Mouse (Mus musculus) right cerebral cortex, adult 18-20 months (tissue): ENCODE results near the gene Gm4881.

Experiments used
- DNase-seq: peaks from one replicate; pipeline ENCODE4 v3.0.0; 2022; ENCODE audit warnings: mixed read lengths

Gm4881 gene

DNA sequence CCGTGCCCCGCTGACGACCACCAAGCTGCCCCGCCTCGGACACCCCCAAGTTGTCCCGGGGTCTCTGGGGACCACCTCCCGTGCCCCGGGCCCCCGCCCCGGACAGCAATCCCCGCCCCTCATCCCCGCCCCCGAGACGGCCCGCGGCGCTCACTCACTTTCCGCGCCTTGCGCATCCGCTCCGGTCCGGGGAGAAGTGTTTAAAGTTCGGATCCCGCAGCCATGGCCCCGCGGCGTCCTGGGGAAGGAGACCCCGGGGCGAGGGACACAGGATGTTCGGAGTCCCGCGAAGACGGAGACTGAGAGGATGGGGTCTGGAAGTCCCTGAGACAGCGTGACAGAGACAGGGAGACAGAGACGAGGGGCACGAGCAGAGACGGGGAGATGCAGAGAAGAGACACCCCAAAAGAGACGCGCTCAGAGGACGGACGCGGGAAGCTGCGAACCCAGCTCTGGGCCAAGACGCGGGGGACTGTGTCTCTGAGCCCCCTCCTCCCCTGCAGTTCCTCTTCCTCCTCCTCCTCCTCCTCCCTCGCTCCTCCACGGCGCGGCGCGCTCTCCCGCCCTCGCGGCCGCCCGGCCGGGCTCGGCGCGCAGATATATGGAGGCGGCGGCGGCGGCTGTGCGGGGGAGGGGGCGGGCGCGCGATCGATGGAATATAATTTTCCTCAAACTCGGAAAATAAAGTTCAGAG is at the start of gene Gm4881:
TSS of gene Gm4881 (minus strand) at position 238 of the 694 bp plus-strand sequence.
- no peak for DNase-seq

DNA sequence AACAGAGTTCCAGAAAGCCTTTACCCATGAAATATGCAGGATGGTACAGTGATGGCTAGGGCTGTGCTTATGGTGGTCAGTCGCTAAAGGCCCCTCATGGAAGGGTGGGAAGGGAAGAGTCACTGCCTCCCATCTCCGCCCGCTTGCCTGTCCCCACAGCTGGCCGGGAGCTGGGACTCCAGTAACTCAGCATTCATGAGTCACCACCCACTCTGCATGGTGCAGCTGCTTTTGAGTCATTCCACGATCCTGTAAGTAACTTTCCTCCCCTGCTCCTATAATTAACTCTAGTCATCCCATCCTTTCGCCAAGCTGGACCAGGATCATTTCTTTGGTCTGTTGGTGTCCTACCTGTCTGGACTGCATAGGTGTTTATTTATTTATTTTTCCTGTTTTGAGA is 48.8 kb upstream of the Gm4881 start:
- peak; percentile 84 for DNase-seq

DNA sequence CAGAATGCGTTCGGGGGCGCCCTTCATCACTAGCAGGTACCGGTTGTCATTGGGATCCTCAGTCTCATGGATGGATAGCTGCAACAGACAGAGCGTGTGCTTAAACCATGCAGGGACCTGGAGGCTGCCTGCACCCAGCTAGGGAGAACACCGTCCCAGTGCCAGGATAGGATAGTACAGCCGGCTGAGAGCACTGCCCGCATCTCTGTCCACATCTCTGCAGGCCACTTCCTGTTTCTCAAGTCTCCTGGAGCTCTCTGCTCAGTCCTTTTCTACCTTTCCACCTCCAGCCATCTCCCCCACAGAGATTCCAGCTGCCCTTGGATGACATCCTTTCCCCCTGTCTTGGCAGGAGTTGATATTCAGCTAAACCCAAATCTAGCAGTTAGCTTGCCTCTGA is 46.2 kb upstream of the Gm4881 start:
- DNase-seq: no peak

DNA sequence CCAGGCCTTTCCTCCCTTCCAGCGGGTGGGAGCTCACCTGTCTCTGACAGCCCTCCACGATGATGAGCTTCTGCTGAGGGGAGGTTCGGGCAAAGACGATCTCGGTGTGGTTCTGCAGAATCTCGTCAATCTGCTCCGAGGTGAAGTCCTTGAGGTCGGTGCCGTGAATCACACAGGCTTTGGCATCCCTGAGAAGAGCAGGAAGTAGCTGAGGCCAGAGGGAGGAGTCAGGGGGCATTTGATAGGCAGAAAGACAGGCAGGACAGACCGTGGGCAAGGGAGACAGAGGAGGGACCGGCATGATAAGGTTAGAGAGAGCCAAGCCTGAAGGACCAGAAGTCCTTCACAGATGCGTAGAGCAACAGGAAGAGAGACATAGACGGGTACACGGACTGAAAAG is 43.6 kb upstream of the Gm4881 start:
- no peak for DNase-seq

DNA sequence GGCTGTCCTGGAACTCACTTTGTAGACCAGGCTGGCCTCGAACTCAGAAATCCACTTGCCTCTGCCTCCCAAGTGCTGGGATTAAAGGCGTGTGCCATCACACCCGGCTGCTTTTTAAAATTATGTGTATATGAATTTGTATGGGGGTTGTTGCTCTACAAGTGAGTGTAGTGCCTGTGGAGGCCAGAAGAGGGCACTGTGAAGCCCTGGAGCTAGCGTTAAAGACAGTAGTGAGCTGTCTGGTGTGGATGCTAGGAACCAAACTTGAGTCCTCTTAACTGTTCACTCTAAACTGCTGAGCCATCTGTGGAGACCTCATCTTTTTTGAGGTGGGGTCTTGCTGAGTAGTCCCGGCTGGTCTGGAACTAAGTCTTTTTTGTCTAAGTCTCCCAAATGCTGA is 41.5 kb upstream of the Gm4881 start:
- no peak for DNase-seq

DNA sequence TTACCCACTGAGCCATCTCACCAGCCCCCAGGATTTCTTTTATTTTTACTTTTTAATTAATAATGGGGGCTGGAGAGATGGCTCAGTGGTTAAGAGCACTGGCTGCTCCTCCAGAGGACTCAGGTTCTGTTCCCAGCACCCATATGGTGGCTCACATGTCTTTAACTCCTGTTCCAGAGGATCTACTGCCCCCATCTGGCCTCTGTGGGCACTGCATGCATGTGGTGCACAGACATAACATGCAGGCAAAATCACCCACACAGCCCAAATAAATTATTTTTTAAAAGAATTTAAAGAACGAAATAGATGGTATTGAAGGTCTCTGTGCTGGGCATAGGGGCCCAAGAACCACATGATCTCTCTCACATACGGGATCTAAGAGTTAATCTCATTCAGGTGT is 40.0 kb upstream of the Gm4881 start:
- no peak for DNase-seq

DNA sequence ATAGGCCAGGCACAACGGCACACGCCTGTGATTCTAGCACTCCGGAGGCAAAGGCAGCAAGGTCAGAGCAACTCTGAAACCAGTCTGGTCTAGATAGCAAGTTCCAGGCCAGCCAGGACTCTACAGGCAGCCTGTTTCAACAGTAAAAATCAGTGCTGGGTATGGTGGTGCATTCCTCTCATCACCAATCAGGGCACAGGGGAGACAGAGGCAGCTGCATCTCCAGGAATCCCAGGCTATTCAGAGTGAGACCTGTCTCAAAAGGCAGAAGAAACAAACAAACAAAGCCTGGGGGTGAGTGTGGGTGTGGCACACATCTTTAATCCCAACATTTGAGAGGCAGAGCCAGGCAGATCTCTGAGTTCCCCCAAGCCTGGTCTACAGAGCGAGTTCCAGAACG is 39.1 kb upstream of the Gm4881 start:
- DNase-seq: no peak

DNA sequence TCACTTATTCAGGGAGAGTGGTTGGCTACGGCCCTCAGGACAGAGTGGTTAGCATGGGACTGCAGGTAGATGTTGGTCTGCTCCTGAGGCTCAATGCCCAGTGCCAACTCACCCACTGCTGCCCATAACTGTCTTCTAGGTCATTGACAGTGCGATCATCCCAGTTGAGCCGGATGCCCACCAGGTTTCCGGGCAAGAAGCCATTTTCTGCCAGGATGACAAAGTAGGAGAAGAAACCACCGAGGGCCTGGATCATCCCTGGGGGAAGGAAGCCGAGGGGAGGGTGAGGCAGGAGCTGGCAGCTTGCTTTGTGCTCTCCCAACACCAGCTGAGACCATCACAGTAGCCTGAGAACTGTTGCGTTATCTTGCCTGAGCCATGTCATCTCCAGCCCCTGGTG is 36.1 kb upstream of the Gm4881 start:
- DNase-seq: no peak

DNA sequence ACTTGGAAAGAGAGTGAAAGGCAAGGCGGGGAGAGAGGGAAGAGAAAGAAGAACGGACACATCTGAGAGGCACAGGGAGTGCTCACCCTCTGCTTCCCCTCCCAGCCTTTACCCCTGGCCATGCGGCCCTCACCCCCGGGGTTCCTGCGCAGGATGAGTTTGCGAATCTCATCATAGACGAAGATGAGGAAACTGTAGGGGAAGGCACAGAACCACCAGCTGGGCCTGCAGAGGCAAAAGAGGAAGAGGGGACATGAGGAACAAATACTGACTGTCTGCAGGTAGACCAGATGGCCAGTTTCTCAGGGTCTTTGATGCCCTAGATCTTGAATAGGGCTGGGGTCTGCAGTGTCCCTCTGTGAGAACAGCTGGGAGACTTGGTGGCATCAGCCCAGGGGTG is 34.5 kb upstream of the Gm4881 start:
- no peak for DNase-seq

DNA sequence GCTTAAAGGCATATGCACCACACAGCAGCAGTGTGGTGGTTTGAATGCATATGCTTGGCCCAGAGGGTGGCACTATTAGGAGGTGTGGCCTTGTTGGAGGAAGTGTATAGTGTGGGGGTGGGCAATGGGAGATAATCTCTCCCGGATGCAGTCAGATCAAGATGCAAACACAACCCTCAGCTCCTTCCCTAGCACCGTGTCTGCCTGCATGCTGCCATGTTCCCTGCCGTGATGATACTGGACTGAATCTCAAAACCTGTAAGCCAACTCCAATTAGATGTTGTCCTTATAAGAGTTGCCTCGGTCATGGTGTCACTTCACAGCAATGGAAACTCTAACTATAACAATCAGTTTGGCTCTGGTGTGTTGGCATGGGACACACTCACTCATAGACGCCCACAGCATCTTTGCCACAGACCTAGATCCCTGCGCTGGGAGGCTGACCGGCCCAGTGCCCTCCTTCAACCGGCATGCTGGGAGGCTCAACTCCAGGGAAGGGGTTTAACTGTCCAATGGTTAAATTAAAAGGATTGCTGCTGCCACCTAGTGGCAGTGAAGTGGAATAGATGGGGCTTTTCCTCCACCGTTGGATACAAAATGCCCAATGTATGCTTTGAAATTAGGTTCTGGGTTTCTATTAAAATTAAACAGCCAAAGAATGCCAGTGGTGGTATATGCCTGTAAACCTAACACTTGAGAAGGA is 30.8 kb upstream of the Gm4881 start:
- no peak for DNase-seq

DNA sequence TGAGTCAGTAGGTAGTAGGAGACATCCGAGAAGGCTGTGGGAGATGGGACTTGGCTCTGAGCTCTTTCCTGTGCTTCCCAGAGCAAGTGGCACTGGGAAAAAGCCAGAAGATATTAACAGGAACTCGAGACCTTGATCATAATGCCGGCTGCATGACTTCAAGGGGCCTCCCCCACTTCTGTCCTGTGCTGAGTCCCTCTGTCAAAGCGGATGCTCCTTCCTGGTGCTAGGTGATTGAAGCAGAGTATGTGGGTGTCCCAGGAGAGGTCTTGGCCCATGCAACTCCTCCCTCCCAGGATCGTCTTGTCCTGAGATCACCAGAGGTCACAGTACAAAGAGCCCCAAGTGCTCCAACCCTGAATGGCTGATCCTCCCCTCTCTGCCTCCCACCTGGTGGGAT is 29.6 kb upstream of the Gm4881 start:
- no peak for DNase-seq

DNA sequence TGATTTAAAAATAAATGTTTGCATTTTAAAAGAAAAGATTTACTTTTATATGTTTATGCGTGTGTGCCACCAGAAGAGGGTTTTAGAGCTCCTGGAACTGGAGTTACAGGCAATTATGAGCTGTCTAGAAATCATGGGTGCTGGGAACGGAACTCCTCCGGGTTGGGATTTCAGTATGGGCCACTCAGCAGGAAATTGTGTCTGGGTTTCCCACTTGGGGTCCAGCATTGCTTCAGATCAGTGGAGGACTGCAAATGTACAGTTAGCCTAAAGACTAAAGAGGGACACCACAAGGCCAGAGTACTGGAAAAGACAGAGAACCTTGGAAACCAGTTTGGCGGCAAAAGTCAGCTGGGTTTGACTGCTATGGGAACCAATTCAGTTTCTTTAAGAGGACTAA is 28.9 kb upstream of the Gm4881 start:
- no peak for DNase-seq

DNA sequence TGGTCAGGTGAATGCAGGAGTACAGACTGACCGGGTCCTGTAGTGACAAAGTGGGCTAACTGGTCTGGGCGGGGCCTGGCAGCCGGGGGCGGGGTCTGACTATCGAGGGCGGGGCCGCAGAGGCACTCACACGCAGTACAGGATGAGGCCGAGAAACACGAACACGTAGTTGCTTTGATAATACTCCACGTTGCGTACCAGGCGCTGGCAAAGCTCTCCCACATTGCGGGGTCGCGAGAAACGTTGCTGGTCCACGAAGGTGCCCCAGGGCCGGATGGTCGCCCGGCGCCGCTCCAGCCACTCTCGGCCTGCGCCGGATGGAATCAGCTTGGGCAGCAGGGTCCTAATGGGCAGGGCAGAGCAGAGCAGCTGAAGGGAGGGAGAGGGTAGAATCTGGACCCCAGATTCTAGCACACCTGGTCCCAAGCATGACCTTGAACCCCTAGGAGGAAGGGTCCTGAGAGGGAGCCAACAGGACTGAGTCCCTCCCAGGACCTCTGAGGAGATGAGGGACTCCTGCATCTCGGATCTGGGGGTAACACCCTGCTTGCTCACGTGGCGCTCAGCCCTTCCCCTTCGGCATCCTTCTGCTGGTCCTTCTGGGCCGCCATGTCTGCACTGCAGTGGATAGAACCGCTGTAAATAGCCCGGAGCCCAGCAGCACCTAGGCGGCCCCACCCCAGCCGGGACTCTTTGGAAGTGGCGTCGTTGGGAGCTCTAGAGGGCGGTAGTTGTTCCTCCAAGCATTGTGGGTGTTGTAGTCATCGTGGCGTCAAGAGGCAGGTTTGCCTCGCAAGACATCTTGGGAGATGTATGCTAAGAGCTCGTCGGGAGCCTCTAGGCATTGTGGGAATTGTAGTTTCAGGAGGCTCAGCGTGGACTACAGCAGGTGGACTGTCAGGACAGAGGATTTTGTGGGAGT is 27.9 kb upstream of the Gm4881 start, which contains the start of gene Rabac1:
TSS of gene Rabac1 (minus strand) at position 783 of the 922 bp plus-strand sequence.
- peak; percentile 97 for DNase-seq

DNA sequence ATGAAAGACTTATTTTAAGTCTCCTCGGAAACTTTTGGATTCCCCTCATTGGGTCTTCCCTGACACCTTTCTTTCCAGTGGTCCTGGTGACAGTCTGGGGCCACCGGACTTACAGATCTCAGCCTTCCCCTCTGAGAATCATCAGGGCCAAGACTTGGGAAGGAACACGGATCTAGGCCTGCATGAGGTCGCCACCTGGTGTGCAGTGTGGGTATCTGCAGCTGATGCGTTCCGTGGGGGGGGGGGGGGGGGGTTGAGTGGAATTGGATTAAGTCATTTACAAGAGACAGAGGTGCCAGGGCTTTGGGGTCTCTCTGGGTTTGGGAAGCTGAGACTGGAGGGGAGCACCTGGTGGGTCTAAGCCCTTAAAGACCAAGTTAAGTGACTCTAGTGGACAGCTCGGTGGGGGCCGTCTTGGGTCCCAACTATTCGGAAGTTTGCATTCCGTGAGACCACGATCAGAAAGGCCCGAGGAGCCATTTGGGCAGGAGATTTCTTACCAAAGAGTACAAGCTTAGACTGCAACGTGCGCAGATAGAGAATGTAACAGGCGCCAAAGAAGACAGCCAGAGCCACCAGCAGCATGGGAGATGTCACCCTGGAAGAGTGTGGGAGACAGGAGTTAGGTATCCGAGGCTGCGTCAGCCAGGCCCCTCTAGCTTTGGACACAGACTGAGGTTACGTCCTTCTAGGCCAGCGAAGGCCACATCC is 27.1 kb upstream of the Gm4881 start:
- no peak for DNase-seq

DNA sequence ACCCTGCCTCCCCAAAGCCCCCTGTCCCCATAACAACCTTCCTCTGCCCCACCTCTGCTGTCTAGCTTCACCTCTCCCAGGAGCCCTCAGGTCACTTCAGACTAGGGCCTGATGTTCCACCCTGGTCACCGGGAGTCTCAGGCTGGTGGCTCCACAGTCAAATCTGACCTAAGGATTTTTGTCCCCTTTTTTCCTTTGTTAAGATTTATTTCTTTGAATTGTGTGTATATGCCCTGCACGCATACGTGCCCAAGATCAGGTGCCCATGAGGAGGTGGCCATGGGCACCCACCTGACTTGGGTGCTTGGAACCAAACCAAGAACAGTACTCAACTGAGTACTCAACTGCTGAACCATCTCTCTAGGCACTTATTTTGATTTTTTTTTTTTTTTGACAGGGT is 26.0 kb upstream of the Gm4881 start:
- no peak for DNase-seq

DNA sequence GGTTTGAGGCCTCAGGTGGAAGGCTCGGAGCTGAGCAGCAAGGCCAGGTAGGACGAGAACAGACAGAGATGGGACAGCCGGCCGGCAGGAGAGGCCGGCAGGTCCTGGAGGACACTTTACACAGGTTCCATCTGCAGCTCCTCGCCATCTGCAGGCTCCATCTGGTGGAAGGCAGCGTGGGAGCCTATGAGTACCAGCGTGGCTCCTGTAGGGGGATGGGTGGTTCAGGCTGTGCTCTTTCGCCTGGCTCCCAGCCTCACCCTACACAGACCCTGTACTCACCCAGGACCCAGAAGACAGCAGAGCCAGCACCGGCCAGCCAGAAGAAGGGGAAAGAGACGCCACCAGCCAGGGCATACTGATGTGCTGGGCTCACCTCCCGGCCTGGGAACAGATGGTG is 25.5 kb upstream of the Gm4881 start:
- DNase-seq: peak; percentile 72

DNA sequence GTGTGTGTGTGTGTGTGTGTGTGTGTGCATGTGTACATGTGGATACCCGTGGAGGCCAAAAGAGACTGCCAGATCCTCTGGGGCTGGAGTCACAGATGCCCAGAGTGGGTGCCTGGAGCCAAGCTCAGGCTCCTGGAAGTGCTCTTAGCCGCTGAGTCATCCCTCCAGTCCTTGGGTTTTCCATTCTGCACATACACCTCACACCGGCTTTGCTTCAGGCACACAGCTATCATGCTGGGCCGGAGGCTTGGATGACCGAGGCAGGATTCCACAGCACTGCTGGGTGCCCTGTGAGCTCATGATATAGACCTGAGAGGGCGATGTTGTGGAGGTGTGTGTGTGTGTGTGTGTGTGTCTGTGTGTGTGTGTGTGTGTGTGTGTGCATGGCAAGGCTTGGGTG is 24.2 kb upstream of the Gm4881 start:
- DNase-seq: no peak

DNA sequence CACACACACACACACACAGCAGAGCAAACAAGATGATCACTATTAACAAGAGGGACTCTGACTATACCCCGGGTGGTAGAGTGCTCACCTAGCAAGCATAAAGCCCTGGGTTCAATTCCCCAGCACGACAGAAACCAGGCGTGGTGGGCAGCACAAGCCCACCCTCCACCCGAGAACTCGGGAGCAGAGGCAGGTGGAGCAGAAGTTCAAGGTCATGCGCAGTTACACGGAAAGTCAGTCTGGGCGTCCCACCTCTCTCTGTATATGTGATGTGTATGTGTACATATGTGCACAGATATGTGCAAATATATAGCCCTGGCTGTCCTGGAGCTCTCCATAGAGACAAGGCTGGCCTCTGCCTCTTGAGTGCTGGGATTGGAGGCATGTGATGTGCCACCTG is 23.7 kb upstream of the Gm4881 start:
- no peak for DNase-seq

DNA sequence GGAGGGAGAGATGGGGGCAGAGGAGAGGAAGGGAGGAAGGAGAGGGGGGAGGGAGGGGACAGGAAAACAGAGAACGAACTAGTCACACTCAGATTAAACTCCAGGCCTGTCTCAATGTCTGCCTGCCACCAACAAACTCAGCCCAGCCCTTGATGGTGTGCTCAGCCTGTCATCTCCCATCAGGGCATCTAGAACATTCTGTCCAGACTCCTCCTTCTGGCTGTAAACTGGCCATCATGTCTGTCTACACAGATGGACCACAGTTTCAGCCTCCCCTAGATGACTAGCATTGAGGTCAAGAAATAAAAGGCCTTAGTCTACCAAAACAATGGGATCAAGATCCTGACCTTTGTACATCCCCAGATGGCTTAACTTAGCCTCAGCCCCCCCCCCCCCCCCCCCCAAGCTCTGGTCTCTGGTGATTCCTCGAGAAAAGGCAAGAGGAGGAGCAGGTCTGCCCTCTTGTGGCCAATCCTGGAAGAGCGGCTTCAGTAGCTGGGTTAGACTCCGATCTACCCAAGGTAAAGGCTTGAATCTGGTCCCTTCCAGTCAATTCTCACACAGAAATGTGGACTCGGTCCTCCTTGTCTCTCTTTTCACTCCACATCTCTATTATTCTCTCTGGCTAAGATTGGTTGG is 20.7 kb upstream of the Gm4881 start:
- peak; percentile 80 for DNase-seq

DNA sequence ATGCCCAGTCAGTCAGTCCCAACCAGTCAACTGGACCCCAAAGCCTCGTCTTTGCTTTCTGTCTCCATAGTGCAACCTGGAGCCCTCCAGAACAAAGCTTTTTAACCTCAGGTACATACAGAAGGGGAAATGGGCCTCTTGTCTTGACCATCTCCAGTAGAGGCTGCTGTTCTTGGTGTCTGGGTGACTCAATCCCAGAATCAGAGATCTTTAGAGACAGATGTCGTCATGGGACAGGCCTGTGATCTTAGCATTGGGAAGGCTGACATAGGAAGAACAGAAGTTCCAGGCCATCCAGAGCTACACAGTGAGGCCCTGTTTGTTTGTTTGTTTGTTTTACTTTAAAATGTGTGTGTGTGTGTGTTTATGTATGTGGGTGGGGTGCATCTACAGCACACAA is 20.0 kb upstream of the Gm4881 start:
- no peak for DNase-seq

DNA sequence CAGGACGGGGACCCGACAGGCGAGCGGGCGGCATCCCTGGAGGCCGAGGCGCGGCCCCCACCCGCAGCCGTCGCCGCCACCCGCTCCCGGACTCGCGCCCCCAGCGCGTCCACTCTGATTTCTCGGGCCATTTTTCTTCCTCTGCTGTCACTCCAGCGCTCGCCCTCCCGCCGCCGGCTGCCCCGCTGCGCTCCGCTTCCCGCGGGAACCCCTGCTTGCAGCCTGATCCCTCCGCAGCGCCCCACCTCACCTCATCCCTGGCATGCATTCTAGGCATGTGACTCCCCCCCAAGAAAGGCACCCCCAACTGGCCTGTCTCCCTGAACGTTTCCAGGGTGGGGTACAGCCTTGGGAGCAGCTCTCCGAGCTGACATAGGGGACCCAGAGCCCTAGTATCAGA is 10.9 kb upstream of the Gm4881 start:
- no peak for DNase-seq

DNA sequence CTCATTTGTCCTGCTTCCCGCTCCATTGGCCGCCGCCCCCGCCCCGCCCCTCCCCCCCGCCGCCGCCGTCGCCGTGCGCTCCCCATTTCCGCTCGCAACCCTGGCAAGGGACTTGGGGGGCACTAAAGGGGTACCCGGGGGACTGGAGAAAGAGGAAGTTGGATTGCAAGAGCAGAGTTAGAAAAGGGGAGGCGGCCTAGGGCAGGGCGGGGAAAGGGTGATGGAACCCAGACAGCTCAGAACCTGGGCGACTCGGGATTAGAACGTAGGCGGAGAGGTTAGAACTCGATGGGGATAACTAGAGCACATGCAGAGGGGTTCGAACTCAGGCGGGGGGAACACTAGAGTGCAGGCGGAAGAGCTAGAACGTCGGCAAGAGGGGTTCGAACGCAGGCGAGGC is 10.2 kb upstream of the Gm4881 start:
- DNase-seq: no peak

DNA sequence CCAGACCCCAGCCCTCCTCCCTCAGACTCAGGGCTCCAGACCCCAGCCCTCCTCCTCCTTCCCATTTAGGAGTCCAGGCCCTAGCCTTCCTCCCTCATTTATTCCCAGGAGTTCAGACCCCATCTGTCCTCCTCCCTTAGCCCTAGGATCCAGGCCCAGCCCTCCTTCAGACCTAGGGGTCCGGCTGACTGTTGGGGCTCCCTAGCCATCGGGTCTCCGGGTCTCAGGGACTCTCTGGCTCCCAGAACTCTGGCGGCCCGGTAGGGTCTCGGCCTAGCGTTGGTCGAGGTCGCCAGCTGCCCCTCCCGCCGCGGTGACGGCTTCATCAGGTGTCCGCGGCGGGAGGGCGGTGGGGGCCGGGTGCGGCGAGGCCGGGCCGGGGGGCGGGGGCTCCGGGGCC is 9.7 kb upstream of the Gm4881 start:
- DNase-seq: no peak
